Mouse (Mus musculus) stomach, postnatal 0 days (tissue): Measurements from ENCODE around the gene Prr13.

Experiments used
- CTCF ChIP-seq: IDR thresholded peaks from 2 replicates; pipeline ENCODE4 v1.5.1; 2016; ENCODE audit warnings: antibody characterized with exemption, low read depth, mild to moderate bottlenecking, moderate library complexity
- EP300 ChIP-seq: optimal IDR thresholded peaks from 2 replicates; pipeline ENCODE3; 2016; ENCODE audit warnings: antibody characterized with exemption

GRCm38 (mm10) chr15:102473246-102473645, 14.4 kb downstream of the Prr13 start:
- TF ChIP-seq CTCF = no peak
- TF ChIP-seq EP300 = no peak
